Mouse (Mus musculus): Measurements from ENCODE around the gene Alkbh7. TPM values are rescaled to one million over a fixed set of nuclear protein-coding genes. Genes with fewer than 3 reads are reported as not detected.

Gene Alkbh7
- total RNA-seq (2017), result 8.0 to 11.9 TPM (median 9.8 TPM) in 3 replicates

GRCm38 (mm10) chr17:56997029-56997667 lies at the start of gene Alkbh7:
Alkbh7 (plus strand) TSS chr17:56997339.
- peak; percentile 97 for ATAC-seq (replicated peaks; ENCODE audit: insufficient number of reproducible peaks, low FRiP score, low TSS enrichment, poor library complexity, severe bottlenecking)

GRCm38 (mm10) chr17:56950915-56951314 lies 46.2 kb upstream of the Alkbh7 start:
- peak; percentile 81 for ATAC-seq (replicated peaks; ENCODE audit: insufficient number of reproducible peaks, low FRiP score, low TSS enrichment, poor library complexity, severe bottlenecking)

GRCm38 (mm10) chr17:56952639-56953038 lies 44.5 kb upstream of the Alkbh7 start:
- ATAC-seq (replicated peaks; ENCODE audit: insufficient number of reproducible peaks, low FRiP score, low TSS enrichment, poor library complexity, severe bottlenecking), result no peak

- ATAC-seq (replicated peaks; ENCODE audit: insufficient number of reproducible peaks, low FRiP score, low TSS enrichment, poor library complexity, severe bottlenecking), result no peak
Measured at GRCm38 (mm10) chr17:56954871-56955270, 42.3 kb upstream of the Alkbh7 start.

- peak; percentile 85 for ATAC-seq (replicated peaks; ENCODE audit: insufficient number of reproducible peaks, low FRiP score, low TSS enrichment, poor library complexity, severe bottlenecking)
Measured at GRCm38 (mm10) chr17:56957763-56958429, 39.2 kb upstream of the Alkbh7 start.

- no peak for ATAC-seq (replicated peaks; ENCODE audit: insufficient number of reproducible peaks, low FRiP score, low TSS enrichment, poor library complexity, severe bottlenecking)
Measured at GRCm38 (mm10) chr17:56958667-56959066, 38.5 kb upstream of the Alkbh7 start.

GRCm38 (mm10) chr17:56961880-56962279 lies 35.3 kb upstream of the Alkbh7 start:
- no peak for ATAC-seq (replicated peaks; ENCODE audit: insufficient number of reproducible peaks, low FRiP score, low TSS enrichment, poor library complexity, severe bottlenecking)

GRCm38 (mm10) chr17:56962642-56963405 lies 34.3 kb upstream of the Alkbh7 start:
- no peak for ATAC-seq (replicated peaks; ENCODE audit: insufficient number of reproducible peaks, low FRiP score, low TSS enrichment, poor library complexity, severe bottlenecking)

GRCm38 (mm10) chr17:56963646-56964045 lies 33.5 kb upstream of the Alkbh7 start:
- ATAC-seq (replicated peaks; ENCODE audit: insufficient number of reproducible peaks, low FRiP score, low TSS enrichment, poor library complexity, severe bottlenecking), result no peak

- ATAC-seq (replicated peaks; ENCODE audit: insufficient number of reproducible peaks, low FRiP score, low TSS enrichment, poor library complexity, severe bottlenecking), result no peak
Measured at GRCm38 (mm10) chr17:56969321-56969720, 27.8 kb upstream of the Alkbh7 start.

GRCm38 (mm10) chr17:56970081-56970480 lies 27.1 kb upstream of the Alkbh7 start:
- no peak for ATAC-seq (replicated peaks; ENCODE audit: insufficient number of reproducible peaks, low FRiP score, low TSS enrichment, poor library complexity, severe bottlenecking)

- no peak for ATAC-seq (replicated peaks; ENCODE audit: insufficient number of reproducible peaks, low FRiP score, low TSS enrichment, poor library complexity, severe bottlenecking)
Measured at GRCm38 (mm10) chr17:56973956-56974707, 23.0 kb upstream of the Alkbh7 start.

GRCm38 (mm10) chr17:56974708-56975240 lies 22.4 kb upstream of the Alkbh7 start:
- ATAC-seq (replicated peaks; ENCODE audit: insufficient number of reproducible peaks, low FRiP score, low TSS enrichment, poor library complexity, severe bottlenecking), result no peak

GRCm38 (mm10) chr17:56975391-56975790 lies 21.7 kb upstream of the Alkbh7 start:
- no peak for ATAC-seq (replicated peaks; ENCODE audit: insufficient number of reproducible peaks, low FRiP score, low TSS enrichment, poor library complexity, severe bottlenecking)

GRCm38 (mm10) chr17:56976531-56977390 lies 20.4 kb upstream of the Alkbh7 start:
- ATAC-seq (replicated peaks; ENCODE audit: insufficient number of reproducible peaks, low FRiP score, low TSS enrichment, poor library complexity, severe bottlenecking), result no peak

- ATAC-seq (replicated peaks; ENCODE audit: insufficient number of reproducible peaks, low FRiP score, low TSS enrichment, poor library complexity, severe bottlenecking), result no peak
Measured at GRCm38 (mm10) chr17:56979524-56979923, 17.6 kb upstream of the Alkbh7 start.

- ATAC-seq (replicated peaks; ENCODE audit: insufficient number of reproducible peaks, low FRiP score, low TSS enrichment, poor library complexity, severe bottlenecking), result no peak
Measured at GRCm38 (mm10) chr17:56981049-56981448, 16.1 kb upstream of the Alkbh7 start.

- 0 out of 2 replicates have a peak, but pooled peaks have one; percentile 15 for ATAC-seq (replicated peaks; ENCODE audit: insufficient number of reproducible peaks, low FRiP score, low TSS enrichment, poor library complexity, severe bottlenecking)
Measured at GRCm38 (mm10) chr17:56982013-56982412, 15.1 kb upstream of the Alkbh7 start, which contains the start of gene Acer1. Acer1 (minus strand) TSS chr17:56982126.
